Mouse (Mus musculus) ES-CJ7 (cell line): ENCODE measurements around the gene Tex38.
A peak's percentile ranks its signal among the peaks of the same experiment; 100 is the strongest.

ENCODE experiments used
- DNase-seq: peaks from one replicate; pipeline ENCODE4 v3.0.0; 2011; ENCODE audit warnings: low read depth, low spot score

Tex38 gene

DNA sequence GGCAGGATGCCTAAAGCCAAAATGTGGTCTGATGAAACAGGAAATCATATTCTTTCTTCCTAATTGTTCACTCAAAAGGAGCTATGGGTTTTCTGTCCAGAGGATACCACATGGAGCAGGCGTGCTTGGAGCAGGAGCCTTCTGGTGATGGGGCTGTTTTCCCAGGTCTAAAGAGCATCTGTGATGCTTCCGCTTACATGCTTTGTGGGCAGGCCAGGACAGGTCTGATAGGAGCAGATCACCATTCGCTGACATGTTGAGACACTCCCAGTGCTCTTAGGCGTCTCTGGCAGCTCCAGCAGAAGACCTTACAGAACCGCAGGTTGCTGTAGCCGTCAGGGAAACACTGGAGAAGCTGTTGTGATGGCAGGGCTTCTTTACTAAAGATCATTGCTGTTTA is 5.8 kb downstream of the Tex38 start:
- DNase-seq = no peak

DNA sequence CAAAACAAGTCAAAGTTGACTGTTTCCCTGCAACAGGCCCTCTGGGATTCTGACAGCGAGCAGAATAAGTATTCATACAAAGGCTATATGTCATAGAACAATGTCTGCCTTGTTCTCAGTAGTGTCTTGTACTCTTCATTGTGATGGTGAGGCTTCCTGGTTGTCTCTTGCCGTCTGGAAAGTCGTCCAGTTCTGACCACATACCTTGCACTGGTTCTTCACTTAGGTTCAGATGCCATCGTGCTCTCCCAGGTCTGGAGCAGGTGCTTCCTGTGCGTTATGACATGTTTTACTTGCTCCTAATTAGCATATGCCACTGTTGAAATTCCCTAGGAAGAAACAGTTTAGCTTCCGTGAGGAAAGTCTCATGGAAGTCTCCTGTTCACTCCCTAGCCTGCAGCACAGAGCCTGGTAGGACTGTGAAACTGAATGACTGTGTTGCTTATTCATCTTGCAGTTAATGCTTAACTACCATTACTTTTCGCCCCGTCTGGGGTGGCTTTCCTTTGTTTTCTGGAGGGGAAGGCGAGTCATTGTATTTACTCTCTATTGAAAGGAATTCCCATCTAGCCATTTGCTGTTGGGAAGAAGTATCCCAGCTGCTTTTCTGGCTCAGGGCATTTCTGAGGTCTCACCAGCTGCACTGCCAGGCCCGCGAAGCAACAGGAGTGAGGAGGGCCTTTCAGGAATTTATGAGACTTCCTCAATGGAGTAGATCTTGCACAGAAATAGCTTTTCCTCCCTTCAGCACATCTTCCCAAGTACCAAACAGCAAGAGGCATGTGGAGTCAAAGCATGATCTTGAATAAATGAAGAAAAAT is 13.0 kb downstream of the Tex38 start:
- no peak for DNase-seq

DNA sequence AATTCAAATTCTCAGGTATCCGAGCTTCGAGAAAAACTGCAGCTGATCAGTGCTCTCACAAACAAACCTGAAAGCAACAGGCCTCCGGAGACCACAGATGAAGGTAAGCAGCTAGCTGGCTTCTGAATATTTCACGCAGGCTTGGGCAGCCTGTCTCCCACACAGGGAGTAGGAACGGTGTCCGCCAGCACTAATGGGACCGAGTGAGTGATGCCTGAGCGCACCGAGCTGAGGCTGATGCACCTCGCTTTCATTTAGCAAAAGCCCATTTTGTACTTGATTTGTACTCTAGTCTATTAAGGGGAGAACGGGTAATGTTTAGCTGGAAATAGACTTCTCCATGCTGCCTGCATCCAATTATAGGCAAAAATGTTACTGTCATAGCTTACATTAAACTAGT is 16.2 kb downstream of the Tex38 start:
- DNase-seq = no peak

DNA sequence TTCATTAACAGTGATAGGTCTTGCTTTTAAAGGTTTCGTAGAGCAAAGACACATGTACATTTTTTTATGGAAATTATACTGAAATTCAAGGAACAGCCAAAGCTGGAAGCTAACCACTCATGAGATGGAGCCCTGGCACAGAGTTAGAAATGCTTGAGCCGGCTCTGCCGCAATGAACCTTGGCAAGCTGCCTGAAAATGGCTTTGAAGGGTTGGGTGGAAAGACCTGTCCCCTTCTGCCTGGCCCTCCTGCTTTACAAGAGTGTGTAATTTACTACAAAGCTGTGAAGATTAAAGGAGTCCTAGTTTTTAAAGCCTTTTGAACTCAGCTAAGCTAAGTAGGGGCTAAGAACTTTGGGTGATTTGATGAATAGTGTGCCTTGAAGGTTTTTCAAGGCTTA is 19.6 kb downstream of the Tex38 start:
- DNase-seq = no peak

DNA sequence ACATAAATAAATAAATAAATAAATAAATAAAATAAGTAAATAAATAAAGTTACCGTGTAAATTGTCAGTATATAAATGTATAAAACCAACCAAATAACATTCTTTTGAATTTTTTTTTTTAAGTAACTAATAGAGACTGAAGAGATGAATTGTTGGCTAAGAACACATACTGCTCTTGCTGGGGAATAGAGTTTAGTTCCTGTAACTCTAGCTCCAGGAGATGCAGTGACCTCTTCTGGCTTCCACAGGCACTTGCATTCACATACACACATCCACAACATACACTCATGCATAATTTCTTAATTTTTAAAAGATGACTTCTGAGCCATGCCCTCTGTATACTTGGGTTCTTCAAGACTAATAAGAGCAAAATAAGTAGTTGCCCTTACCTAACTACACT is 26.0 kb downstream of the Tex38 start:
- DNase-seq = no peak

DNA sequence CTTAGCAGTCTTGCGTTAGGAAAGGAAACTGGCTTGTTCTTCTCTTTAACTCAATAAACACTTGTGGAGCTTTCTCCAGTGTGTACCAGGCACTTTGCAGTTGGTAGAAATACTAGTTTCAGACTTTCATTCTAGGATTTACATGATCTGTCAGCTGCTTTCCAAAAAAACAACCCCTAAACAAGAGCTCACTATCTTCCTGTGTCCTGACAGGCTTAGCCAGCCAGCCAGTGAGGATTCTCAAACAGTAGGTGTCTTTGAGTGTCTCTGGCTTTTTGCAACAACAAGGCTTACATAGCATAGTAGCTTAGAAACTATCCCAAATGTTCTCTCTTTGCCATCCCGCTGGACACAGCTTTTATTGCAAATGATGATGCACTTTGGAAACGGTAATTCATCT is 26.7 kb downstream of the Tex38 start:
- DNase-seq = no peak

DNA sequence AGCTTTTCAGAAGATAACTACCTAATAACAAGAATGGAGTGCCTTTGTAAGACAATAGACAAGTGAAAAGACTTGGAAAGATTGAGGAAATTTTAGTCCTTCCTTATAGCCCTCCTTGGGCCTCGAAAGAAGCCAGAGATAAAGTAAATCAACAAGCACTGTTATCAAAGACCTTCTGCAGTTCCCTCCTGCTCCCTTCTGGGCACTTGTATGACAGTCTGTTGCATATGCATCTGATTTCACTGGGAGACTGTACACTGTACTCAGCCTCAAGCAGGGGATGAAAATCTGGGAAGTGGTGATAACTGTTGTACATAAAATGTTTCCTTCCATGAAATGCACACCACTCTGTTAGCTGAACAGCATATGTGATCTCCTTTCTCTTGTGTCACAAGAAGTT is 31.5 kb downstream of the Tex38 start:
- no peak for DNase-seq

DNA sequence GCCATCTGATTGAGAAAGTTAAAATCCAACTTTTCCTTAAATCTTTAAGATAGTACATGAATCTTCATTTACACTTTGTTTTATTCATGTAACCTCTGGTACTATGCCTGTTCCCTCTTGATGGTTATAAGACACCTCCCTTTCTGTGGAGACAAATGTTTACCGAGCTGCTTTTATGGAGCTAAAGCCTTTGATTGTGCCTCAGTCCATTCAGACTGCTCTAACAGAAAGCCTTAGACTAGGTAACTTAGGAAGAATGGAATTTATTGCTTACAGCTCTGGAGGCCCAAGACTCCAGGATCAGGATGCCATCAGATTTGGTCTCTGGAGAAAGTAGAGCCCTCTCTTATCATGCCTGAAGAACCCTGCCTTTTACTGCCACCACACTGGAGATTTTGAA is 32.6 kb downstream of the Tex38 start:
- DNase-seq = no peak

DNA sequence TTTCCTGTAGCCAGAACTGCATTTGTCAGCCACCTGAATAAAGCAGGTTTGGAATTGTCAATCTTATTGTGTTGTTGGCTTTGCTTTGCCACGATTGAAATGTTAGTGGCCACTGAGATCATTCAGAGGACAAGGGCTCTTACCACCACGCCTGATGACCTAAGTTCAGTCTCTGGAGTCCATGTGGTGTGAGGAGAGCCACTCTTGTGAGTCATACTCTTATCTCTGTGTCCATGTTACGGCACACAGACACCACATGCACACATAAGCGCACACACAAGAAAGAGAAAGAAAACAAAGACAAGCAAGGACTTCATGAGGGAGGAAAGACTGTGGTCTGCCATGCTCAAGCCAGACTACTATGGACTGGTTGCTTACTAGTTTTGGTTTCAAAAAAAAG is 37.7 kb downstream of the Tex38 start:
- DNase-seq = no peak

DNA sequence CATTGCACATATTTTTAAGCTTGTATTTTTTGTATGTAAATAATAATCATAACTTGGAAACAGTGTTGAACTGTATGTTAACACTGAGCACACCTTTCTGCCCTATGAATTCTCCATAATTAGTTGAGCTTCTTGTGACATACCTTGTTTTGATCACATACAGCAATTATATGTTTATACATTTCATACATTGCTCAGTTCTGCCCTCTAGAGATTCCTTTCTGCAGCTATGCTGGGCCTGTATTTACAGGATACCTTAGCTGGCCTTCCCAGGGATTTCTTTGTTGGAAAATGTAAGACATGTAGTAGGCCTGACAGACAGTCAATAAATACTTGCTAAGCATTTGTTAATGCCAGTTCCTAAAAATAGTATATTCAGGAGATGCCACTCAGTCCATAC is 38.2 kb downstream of the Tex38 start:
- no peak for DNase-seq

DNA sequence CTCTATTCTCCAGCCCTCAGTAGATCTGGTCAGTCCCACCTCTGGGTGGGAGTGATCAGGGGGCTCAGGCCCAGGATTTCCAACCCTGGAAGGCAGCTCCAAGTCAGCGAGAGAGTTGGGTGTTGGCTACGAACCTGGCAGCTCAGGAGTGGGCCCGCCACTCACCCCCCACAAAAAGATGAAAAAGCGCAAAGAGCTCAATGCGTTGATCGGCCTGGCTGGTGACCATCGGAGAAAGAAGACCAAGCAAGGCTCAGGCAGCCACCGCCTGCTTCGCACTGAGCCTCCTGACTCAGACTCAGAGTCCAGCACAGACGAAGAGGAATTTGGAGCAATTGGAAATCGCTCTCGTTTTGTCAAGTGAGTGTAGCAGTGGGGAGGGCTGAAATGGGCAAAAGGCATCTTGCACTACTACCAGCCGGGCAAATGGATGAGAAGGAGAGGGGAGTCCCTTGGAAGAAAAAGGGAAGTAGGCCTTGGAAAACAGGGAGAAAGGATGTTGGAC is 42.3 kb downstream of the Tex38 start:
- no peak for DNase-seq

DNA sequence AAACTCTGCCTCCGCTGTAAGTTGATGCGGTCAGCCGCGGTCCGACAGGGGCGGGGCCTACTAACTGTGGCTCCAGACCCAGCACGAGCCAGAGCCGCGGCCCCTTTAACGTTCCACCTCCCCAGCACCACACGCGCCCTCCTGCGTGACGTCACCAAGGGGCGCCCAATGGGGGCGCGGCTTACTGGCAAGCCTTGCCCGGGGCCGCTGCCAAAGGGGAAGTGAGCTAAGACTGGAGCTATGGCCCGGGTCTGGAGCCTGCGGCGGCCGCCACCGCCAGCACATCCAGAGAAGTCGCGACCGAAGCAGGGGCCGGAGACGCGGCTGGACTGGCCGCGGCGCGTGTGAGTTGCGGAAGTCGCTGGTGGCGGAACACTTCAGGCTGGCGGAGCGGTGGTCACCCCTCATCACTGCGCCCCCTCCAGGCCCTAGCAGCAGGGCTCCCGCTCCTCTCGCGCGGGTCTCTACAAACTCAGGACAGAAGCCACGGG is 43.2 kb downstream of the Tex38 start, which contains the start of gene Efcab14:
Efcab14 (plus strand) TSS at position 194 of the 491 bp plus-strand sequence.
- DNase-seq = peak; percentile 98

DNA sequence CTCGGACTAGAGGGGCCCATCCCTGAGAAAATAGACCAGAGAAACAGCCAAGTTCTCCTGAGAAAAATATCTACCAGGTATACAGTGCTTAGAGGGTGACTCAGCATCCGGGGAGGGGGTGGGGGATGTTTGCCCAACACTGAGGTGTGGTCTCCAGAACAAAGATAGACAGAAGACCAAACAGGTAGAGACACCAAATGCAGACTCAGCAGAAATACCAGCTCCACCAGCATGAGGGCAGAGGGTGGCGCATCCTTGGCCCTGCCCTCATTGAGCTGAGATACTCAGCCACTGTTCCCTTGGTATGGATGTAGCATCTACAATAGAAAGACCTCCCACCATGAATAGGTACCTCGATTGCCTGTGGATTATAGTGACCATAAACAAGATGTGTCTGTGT is 46.0 kb downstream of the Tex38 start:
- no peak for DNase-seq

DNA sequence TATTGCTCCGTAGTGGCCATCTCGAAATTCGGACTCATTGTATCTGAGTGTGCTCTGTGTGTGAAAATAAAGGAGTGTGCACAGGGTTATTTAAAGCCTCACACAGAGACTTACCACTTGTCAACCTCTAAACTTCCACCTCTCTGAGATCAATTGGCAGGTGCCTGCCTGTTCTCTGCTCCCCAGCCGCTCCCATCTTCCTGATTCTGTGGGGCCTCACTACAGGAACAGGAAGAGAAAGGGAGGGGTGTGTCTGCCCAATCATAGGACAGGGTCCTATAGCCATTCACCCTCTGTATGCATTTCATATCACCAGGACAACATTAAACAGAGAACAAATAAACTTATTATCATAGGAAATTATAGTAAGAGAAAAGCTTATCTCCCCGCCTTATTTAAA is 47.1 kb downstream of the Tex38 start:
- no peak for DNase-seq

DNA sequence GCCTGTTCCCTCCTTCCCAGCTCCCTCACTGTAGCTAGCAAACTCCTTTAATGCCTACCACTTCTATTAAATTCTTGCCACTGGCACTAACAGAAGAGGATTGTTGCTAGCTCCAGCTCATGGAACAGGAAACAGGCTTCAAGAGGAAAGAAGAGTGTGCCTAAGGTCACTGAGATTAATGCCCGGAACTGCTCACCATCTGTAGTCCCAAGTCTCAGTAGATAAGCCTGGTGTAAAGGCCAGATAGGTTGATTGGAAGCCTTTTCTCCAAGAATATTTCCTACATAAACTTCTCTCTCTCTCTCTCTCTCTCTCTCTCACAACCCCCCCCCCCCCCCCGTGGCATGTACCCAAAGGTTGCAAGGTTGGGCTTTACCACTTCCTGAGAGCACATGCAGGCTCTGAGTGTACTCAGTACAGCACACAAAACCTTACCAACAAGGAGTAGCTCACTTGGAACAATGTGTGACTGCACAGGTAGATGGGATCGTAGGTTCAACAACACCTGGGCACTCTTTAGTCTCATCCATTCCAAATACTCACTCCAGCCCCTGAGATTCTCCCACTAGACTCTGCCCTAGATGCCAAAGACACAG is 48.5 kb downstream of the Tex38 start:
- DNase-seq = no peak

DNA sequence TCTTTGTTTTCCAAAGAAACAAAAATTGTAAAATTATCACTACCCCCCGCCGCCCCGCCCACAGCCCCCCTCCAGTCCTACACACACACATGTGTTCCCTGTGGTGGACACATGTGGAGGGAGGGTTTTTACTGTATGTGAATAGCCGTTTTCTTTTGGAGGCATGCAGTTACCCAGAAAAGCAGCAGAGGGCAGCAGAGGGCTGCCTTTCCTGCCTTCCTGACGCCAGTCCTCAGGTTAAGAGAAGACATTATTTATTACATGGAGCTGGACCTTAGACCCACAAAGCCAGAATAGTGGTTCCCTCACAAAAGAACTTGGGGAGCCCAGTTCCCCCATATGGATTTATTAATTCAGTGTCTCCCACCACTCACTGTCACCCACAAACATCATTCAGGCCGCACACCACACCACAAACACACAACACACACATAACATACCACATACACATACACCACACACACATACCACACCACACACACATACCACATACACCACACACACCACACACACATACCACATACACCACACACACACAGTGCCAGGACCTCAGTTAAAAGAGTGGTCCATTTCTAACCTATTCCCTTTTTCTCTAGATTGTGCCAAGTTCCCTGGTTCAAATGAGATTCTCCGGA is 49.1 kb downstream of the Tex38 start:
- DNase-seq = peak; percentile 64
